Comparison of ENCODE assay signal across 11 mouse cellular contexts in genomic region chr12:100211453-100212185, GRCm38 (mm10). TPM values are rescaled to one million over a fixed set of nuclear protein-coding genes. Genes with fewer than 3 reads are reported as not detected.
DNase-seq lines count a peak whose midpoint lies in the region; ATAC-seq and TF ChIP-seq lines count a peak whose summit lies in the region.
"Had no signal": no experiment of that assay in that cellular context is flagged by ENCODE, and none has a peak within 500 bp of the region (broad histone marks: within the 10 kb centered on the region; RNA-seq: fewer than 3 reads in every experiment).

No protein-coding gene starts in this region.

- H3K9ac ChIP-seq in forebrain, embryonic 12.5 days, result no peak overlapping the region
- H3K9ac ChIP-seq in forebrain, postnatal 0 days, result no peak overlapping the region
- H3K9ac ChIP-seq in neural tube, embryonic 13.5 days, result no peak overlapping the region
- no peak overlapping the region for H3K9ac ChIP-seq in stomach, embryonic 16.5 days (ENCODE audit: low read length)
- H3K9ac ChIP-seq: neural tube, embryonic 12.5 days had no signal

- ATAC-seq in forebrain, embryonic 12.5 days (ENCODE audit: low FRiP score), result no peak
- ATAC-seq in forebrain, postnatal 0 days, result no peak
- no peak for ATAC-seq in neural tube, embryonic 13.5 days (ENCODE audit: low read depth)
- no peak; the same call in 1 of the 2 replicates for ATAC-seq in stomach, embryonic 16.5 days (ENCODE audit: insufficient read depth, low FRiP score)

- intact Hi-C loops in left cerebral cortex, adult 2 months (cut with DNase I), result no loop called here

- TF ChIP-seq CTCF in forebrain, postnatal 0 days (IDR thresholded peaks at IDR 0.05; ENCODE audit: low read depth), result no peak
- TF ChIP-seq CTCF in left cerebral cortex, adult 2 months (IDR thresholded peaks at IDR 0.05), result no peak

- WGBS in forebrain, embryonic 12.5 days, result 93% methylated on average over 5 of the region's 5 CpGs
- WGBS in forebrain, postnatal 0 days, result 88% methylated on average over 5 of the region's 5 CpGs
- WGBS in neural tube, embryonic 13.5 days, result 91% methylated on average over 5 of the region's 5 CpGs
- 81% methylated on average over 5 of the region's 5 CpGs for WGBS in stomach, embryonic 16.5 days

- H3K9me3 ChIP-seq in forebrain, embryonic 12.5 days, result no peaks in the 10 kb centered on the region
- no peaks in the 10 kb centered on the region for H3K9me3 ChIP-seq in forebrain, postnatal 0 days (ENCODE audit: low read length)
- peaks cover 6% of the 10 kb centered on the region; the same call in 1 of the 2 replicates for H3K9me3 ChIP-seq in neural tube, embryonic 13.5 days
- H3K9me3 ChIP-seq in stomach, embryonic 16.5 days (replicated peaks; ENCODE audit: control insufficient read depth, low read length), result no peaks in the 10 kb centered on the region; the same call in 1 of the 2 replicates
- H3K9me3 ChIP-seq: neural tube, embryonic 12.5 days had no signal

- peaks cover 44% of the 10 kb centered on the region for H3K36me3 ChIP-seq in forebrain, embryonic 12.5 days (replicated peaks)
- H3K36me3 ChIP-seq in forebrain, postnatal 0 days (ENCODE audit: insufficient read depth), result peaks cover 37% of the 10 kb centered on the region
- peaks cover 47% of the 10 kb centered on the region for H3K36me3 ChIP-seq in neural tube, embryonic 13.5 days
- H3K36me3 ChIP-seq in stomach, embryonic 16.5 days (ENCODE audit: control insufficient read depth, insufficient read depth, low read length), result peaks cover 9% of the 10 kb centered on the region

- H3K27ac ChIP-seq in forebrain, embryonic 12.5 days, result peak overlapping the region; percentile 37; the same call in 1 of the 2 replicates
- H3K27ac ChIP-seq in forebrain, postnatal 0 days (ENCODE audit: low read depth, low read length), result no peak overlapping the region
- H3K27ac ChIP-seq in left cerebral cortex, adult 2 months, result peak overlapping the region; percentile 10; the same call in 1 of the 2 replicates
- H3K27ac ChIP-seq in neural tube, embryonic 13.5 days (replicated peaks), result 0 out of 2 replicates have a peak overlapping the region, but pooled peaks have one; percentile 56
- peak overlapping the region; percentile 89 for H3K27ac ChIP-seq in stomach, embryonic 16.5 days (ENCODE audit: low read length)
- H3K27ac ChIP-seq: neural tube, embryonic 12.5 days had no signal

- H3K4me3 ChIP-seq in forebrain, embryonic 12.5 days (replicated peaks), result no peak overlapping the region
- no peak overlapping the region for H3K4me3 ChIP-seq in forebrain, postnatal 0 days (ENCODE audit: low read depth, low read length)
- no peak overlapping the region for H3K4me3 ChIP-seq in left cerebral cortex, adult 2 months
- no peak overlapping the region for H3K4me3 ChIP-seq in neural tube, embryonic 13.5 days
- H3K4me3 ChIP-seq in stomach, embryonic 16.5 days (replicated peaks; ENCODE audit: low read length), result no peak overlapping the region
- H3K4me3 ChIP-seq: neural tube, embryonic 12.5 days had no signal

- no peak overlapping the region for H3K4me2 ChIP-seq in forebrain, embryonic 12.5 days
- H3K4me2 ChIP-seq in forebrain, postnatal 0 days (ENCODE audit: low read depth), result no peak overlapping the region
- H3K4me2 ChIP-seq in neural tube, embryonic 13.5 days, result no peak overlapping the region
- no peak overlapping the region for H3K4me2 ChIP-seq in stomach, embryonic 16.5 days (ENCODE audit: low read depth, low read length)
- H3K4me2 ChIP-seq: neural tube, embryonic 12.5 days had no signal

- DNase-seq in forebrain, postnatal 0 days, result no peak
- DNase-seq in left cerebral cortex, adult 2 months (ENCODE audit: extremely low spot score in 1 of 2, low spot score in 2 of 2), result no peak
- DNase-seq in left cerebral cortex, adult 11 months (ENCODE audit: low spot score), result no peak
- DNase-seq in neural tube, embryonic 10.5 days (ENCODE audit: extremely low spot score, low spot score), result no peak
- no peak for DNase-seq in urinary bladder, postnatal 4 days (ENCODE audit: low spot score in 2 of 2)
- DNase-seq: gastrocnemius, postnatal 36 days; thymus, postnatal 25 days had no signal

- no peaks in the 10 kb centered on the region for H3K27me3 ChIP-seq in forebrain, embryonic 12.5 days
- H3K27me3 ChIP-seq in forebrain, postnatal 0 days (ENCODE audit: insufficient read depth, low read length), result no peaks in the 10 kb centered on the region
- H3K27me3 ChIP-seq in neural tube, embryonic 13.5 days, result no peaks in the 10 kb centered on the region
- H3K27me3 ChIP-seq in stomach, embryonic 16.5 days (ENCODE audit: control insufficient read depth, insufficient read depth, low read length), result no peaks in the 10 kb centered on the region
- H3K27me3 ChIP-seq: neural tube, embryonic 12.5 days had no signal

- H3K4me1 ChIP-seq in forebrain, embryonic 12.5 days, result no peaks in the 10 kb centered on the region; the same call in 1 of the 2 replicates
- H3K4me1 ChIP-seq in forebrain, postnatal 0 days (ENCODE audit: insufficient read depth), result no peaks in the 10 kb centered on the region
- H3K4me1 ChIP-seq in neural tube, embryonic 13.5 days (replicated peaks), result peaks cover 14% of the 10 kb centered on the region; the same call in 1 of the 2 replicates
- peaks cover 15% of the 10 kb centered on the region for H3K4me1 ChIP-seq in stomach, embryonic 16.5 days (ENCODE audit: control insufficient read depth, insufficient read depth, low read length)
- H3K4me1 ChIP-seq: neural tube, embryonic 12.5 days had no signal

RNA-seq across cellular contexts. Expression of gene Calm1, which starts 12.4 kb away (rescaled TPM):
- 1,646 and 1,801 TPM in 2 replicates for polyA plus RNA-seq in forebrain, embryonic 12.5 days (2016; fragmentation: Nextera tagmentation; extraction: Ambion mirVana)
- 1,041 and 1,060 TPM in 2 replicates for total RNA-seq in forebrain, postnatal 0 days (2014; rRNA removed)
- 4,009 and 4,204 TPM in 2 replicates for polyA plus RNA-seq in forebrain, postnatal 0 days (2015; fragmentation: Nextera tagmentation; extraction: Ambion mirVana)
- total RNA-seq in left cerebral cortex, adult 2 months (2021), result 1,000 to 10,000 TPM; 2,238 to 2,247 TPM
- 2,474 and 2,486 TPM in 2 replicates for polyA plus RNA-seq in neural tube, embryonic 13.5 days (2015; fragmentation: Nextera tagmentation; extraction: Ambion mirVana)
- polyA plus RNA-seq in stomach, embryonic 16.5 days (2015; fragmentation: Nextera tagmentation; extraction: Ambion mirVana), result 1,641 and 1,693 TPM in 2 replicates

RNA-seq across cellular contexts. Expression of gene Nrde2, which starts 52.2 kb away (rescaled TPM):
- polyA plus RNA-seq in forebrain, embryonic 12.5 days (2016; fragmentation: Nextera tagmentation; extraction: Ambion mirVana), result 14.9 and 16.8 TPM in 2 replicates
- 24.3 and 25.1 TPM in 2 replicates for total RNA-seq in forebrain, postnatal 0 days (2014; rRNA removed)
- 13.1 and 13.3 TPM in 2 replicates for polyA plus RNA-seq in forebrain, postnatal 0 days (2015; fragmentation: Nextera tagmentation; extraction: Ambion mirVana)
- 10 to 100 TPM; 17.3 to 21.9 TPM for total RNA-seq in left cerebral cortex, adult 2 months (2021)
- 11.5 and 11.8 TPM in 2 replicates for polyA plus RNA-seq in neural tube, embryonic 13.5 days (2015; fragmentation: Nextera tagmentation; extraction: Ambion mirVana)
- 9.2 and 11.1 TPM in 2 replicates for polyA plus RNA-seq in stomach, embryonic 16.5 days (2015; fragmentation: Nextera tagmentation; extraction: Ambion mirVana)
